Mouse (Mus musculus) layer of hippocampus, adult 11-12 months (tissue): ENCODE results near the gene H2afx.

Experiments used
- DNase-seq: peaks from one replicate; pipeline ENCODE4 v3.0.0; 2022; ENCODE audit warnings: low spot score

H2afx gene

GRCm38 (mm10) chr9:44379862-44380261 lies 45.4 kb downstream of the H2afx start:
- DNase-seq, result no peak

GRCm38 (mm10) chr9:44384596-44384995 lies 50.1 kb downstream of the H2afx start:
- no peak for DNase-seq
